Mouse (Mus musculus) testis, postnatal 14 days (tissue): ENCODE data around the gene Zfp639.

Experiments
- DNase-seq: peaks from one replicate; pipeline ENCODE4 v3.0.0; 2021; ENCODE audit warnings: low spot score

Zfp639 gene

GRCm38 (mm10) chr3:32505841-32506240 is 4.2 kb upstream of the Zfp639 start:
- no peak for DNase-seq

GRCm38 (mm10) chr3:32506366-32507225 is 3.5 kb upstream of the Zfp639 start:
- DNase-seq: no peak

DNA sequence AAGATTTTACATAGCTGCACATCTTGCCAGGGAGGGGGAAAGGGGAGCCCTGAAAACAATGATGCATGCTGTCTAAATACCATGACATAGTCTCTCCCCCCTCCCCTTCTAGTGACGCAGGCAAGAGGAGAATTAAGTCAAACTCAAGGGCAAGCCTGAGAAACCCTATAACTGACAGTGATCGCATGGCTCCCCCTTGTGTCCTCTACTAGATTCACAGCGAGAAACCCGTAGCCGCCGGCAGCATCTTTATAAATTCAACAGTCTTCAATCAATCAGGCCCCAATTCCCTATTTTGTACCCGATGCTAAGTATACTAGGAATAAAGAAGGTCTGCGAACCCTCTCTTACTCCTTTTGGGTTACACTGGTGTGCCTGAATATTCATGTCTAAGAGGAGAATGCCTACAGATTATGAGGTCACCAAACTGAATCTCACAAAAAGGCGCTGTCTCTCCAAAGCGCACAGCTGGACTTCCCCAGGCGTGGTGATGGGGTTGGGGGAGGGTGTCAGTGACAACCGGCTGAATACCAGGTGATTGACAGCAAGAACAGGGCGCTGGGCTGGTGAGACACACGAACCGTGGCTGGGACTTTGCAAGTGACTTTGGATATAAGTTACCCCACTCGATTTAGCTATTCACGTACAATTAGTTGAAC is 1.3 kb upstream of the Zfp639 start:
- DNase-seq: no peak

DNA sequence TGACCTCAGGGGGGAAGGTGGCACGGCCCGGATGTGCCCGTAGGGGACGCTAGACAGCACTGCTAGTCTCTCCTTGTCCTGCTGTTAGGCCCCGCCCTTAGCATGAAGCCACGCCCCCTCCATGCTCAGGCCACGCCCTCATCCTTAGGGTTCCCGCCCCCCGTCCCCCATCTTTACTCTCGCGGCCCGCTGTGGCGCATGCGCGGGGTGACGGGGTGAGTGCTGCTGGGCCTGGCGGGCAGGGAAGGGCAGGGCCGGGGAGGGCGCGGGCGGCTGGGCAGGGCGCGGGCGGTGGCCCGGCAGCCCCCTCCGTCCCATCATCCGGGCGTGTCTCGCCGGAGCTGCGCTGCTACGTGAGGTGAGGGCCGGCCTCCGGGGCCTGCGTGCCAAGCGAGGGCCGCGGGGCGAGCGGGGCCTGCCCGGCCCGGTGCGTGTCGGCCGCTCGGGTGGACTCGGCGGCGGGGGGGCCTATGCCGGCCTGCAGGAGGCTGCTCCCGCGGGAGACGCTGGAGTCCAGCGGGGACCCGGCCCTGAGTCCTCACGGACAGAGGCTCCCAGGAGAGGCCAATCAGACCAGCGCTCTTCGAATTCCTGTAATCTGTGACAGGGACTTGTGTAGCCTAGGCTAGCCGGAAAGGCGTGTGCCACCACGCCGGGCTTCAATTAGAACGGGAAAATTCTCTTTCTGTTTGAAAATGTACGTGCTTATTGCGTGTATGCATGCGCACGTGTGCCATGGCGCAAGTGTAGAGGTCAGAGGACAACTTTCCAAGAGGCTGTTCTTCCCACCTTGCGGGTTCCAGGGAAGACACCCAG is 524 bp downstream of the Zfp639 start:
- peak; percentile 95 for DNase-seq

DNA sequence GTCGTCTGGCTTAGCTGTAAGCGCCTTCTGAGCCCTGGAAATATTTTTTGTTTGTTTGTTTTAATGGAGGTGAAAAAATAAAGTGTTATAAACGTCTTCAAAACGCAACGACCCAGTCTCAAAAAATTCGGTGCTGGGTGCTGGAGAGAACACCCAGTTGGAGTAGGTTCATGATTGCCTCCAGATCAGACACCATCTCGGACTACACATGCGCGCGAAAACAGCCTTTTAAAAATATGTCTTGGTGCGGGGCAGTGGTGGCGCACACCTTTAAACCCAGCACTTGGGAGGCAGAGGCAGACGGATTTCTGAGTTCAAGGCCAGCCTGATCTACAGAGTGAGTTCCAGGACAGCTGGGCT is 1.1 kb downstream of the Zfp639 start:
- no peak for DNase-seq

GRCm38 (mm10) chr3:32512686-32513284 is 2.7 kb downstream of the Zfp639 start:
- no peak for DNase-seq

DNA sequence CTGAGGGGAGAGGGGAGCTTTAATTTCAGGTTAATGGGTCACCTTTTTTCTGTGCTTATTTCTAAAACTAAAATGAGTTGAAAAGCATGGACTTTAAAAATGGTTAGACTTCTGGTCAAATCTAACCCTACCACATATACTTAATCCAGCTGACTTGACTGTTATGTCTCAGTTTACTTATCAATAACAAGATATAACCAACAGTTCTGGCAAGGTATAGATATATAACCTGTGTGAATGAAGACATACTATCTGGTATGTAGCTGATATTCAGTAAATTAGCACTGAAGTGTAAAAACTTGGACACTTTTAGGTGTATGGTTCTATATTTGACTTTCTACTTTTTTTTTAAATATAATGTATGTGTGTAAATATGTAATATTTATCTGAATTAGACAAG is 3.5 kb downstream of the Zfp639 start:
- no peak for DNase-seq

DNA sequence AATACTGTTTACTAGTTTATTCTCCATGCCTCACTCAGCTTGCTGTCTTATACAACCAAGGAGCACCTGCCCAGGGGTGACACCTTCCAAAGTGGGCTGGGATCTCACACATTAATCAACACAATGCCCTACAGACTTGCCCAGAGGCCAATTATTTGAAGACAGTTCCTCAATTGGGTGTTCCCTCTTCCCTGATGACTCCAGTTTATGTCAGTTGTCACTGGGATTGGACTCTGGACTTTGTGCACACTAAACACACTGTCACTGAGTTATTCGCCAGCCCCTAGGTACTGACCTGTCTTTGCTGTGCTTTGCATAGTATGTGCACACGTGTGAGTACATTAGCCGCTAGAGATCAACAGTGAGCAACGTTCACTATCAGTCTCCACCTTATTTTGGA is 17.1 kb downstream of the Zfp639 start:
- DNase-seq: no peak

- DNase-seq: peak; percentile 95
Measured at GRCm38 (mm10) chr3:32529303-32529898, 19.3 kb downstream of the Zfp639 start, which contains the start of gene Mfn1. Gene Mfn1 (plus strand): TSS chr3:32529465.

DNA sequence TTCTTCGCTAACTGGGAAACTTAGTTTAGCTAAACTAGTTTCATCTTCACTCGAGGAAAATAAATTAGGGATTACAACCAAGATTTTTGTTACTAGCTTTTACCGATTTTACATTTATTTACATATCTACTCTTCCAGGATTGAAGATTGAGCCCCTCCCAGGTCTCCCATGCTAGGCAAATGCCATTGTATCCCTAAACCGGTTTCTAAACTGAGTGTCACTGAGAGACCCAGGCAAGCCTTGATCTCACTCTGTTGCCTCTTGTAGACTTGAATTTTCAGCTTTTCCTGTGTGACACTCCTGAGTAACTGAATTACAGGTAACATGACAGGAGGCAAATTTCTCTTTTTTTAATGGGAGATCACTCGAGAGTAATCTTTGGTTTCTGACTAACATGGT is 20.0 kb downstream of the Zfp639 start:
- DNase-seq: no peak

- no peak for DNase-seq
Measured at GRCm38 (mm10) chr3:32535692-32536091, 25.6 kb downstream of the Zfp639 start.

- no peak for DNase-seq
Measured at GRCm38 (mm10) chr3:32537556-32537955, 27.5 kb downstream of the Zfp639 start.

GRCm38 (mm10) chr3:32538091-32538490 is 28.0 kb downstream of the Zfp639 start:
- DNase-seq: no peak

DNA sequence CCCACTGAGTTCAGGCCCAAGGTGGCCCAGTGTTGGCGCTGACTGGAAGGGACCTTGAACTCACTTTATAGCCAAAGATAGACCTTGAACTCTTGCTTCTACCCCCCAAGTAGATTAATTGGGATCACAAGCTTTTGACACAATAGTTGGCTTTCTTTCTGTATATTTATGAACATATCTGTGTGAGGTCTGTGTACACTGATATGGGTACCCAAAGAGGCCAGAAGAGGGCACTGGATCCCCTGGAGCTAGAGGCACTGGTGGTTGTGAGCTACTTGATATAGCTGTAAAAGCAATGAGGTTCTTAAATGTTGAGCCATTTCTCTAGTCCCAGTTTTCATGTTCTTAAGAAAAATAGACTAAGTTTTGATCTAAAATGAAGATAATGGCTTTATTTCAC is 43.0 kb downstream of the Zfp639 start:
- no peak for DNase-seq

DNA sequence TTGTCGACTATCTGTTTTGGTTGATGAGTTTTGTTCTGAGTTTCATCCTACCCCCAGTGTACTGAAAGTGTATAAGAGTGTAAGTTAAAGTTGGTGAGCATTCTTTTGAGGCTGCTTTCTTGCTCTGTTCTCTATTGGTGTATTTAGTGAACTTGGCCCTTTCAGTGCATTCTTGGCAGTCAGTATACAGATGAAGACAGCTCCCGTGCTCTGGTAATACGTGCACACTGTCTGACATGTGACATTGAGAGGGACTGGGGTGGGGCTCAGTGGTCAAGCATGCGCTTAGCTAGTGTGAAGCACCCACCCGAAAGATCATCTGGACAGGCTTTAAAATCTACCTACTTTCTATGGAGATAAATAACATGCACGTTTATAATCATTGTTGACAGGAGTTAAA is 53.3 kb downstream of the Zfp639 start:
- DNase-seq: no peak
